Mouse (Mus musculus) CH12.LX (cell line): ENCODE measurements around the gene Jhy.

Source experiments
- CHD2 ChIP-seq: IDR thresholded peaks from 2 replicates; pipeline ENCODE4 v1.6.1; 2011; ENCODE audit warnings: low read length, improper control_type of control experiment
- CTCF ChIP-seq, 2 experiments: IDR thresholded peaks in 1 of 2; conservative IDR thresholded peaks in 1 of 2; 2 replicates each; pipeline ENCODE4 v1.5.1; 2011 to 2012; ENCODE audit warnings: low read depth in 2 of 2, low read length in 2 of 2, improper control_type of control experiment in 1 of 2, inconsistent platforms in 1 of 2, mild to moderate bottlenecking in 1 of 2, moderate library complexity in 1 of 2
- ELF1 ChIP-seq: IDR thresholded peaks from 2 replicates; pipeline ENCODE4 v1.6.1; 2014; ENCODE audit warnings: low read depth, mild to moderate bottlenecking, inconsistent platforms, low read length, improper control_type of control experiment
- EP300 ChIP-seq: IDR thresholded peaks from 2 replicates; pipeline ENCODE4 v1.6.1; 2011; ENCODE audit warnings: low read length, improper control_type of control experiment
- JUND ChIP-seq: conservative IDR thresholded peaks from 2 replicates; pipeline ENCODE4 v1.6.1; 2011; ENCODE audit warnings: low read depth, low read length, improper control_type of control experiment
- MEF2A ChIP-seq: IDR thresholded peaks from 2 replicates; pipeline ENCODE4 v1.6.1; 2014; ENCODE audit warnings: low read depth, mild to moderate bottlenecking, inconsistent platforms, low read length, improper control_type of control experiment, borderline replicate concordance
- MXI1 ChIP-seq: IDR thresholded peaks from 2 replicates; pipeline ENCODE4 v1.6.1; 2011; ENCODE audit warnings: mild to moderate bottlenecking, low read depth, low read length, improper control_type of control experiment
- MYC ChIP-seq: IDR thresholded peaks from 2 replicates; pipeline ENCODE4 v1.6.1; 2011; ENCODE audit warnings: low read depth, mild to moderate bottlenecking, improper control_type of control experiment, low read length
- POLR2A ChIP-seq: IDR thresholded peaks from 2 replicates; pipeline ENCODE4 v1.6.1; 2011; ENCODE audit warnings: low read depth, mild to moderate bottlenecking, improper control_type of control experiment, low read length
- ZKSCAN1 ChIP-seq: IDR thresholded peaks from 2 replicates; pipeline ENCODE4 v1.6.1; 2012; ENCODE audit warnings: low read depth, inconsistent platforms, low read length, improper control_type of control experiment, borderline replicate concordance
- ZMIZ1 ChIP-seq: IDR thresholded peaks from 2 replicates; pipeline ENCODE4 v1.6.1; 2012; ENCODE audit warnings: low read depth, mild to moderate bottlenecking, inconsistent platforms, low read length, improper control_type of control experiment

DNA sequence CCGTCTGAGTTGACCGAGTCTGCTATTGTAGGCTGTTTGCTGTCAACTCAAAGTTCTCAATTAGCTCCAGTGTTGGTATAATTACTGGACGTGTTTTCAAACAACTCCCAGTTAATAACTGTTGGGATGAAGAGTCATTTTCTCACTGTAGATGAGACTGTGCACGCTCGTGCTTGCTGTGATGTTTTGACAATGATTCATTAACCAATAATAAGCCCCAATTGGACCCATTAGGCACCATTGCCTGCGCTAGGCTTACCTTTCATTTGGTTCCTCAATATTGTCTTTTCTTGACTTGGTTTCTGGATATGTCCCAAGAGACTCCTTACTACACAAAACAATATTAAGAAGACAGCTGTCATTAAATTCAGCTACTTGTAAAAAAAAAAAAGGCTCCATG lies 71.5 kb downstream of the Jhy start:
- TF ChIP-seq POLR2A (no peak), MYC (no peak), MEF2A (no peak), ZMIZ1 (no peak), ZKSCAN1 (no peak), CTCF (conservative IDR thresholded peaks at IDR 0.05 in 1 of 2, IDR thresholded peaks at IDR 0.05 in 1 of 2; ENCODE audit: low read depth in 2 of 2, low read length in 2 of 2) (no peak), MXI1 (no peak), CHD2 (no peak), JUND (no peak), ELF1 (no peak), EP300 (no peak)
